Mouse (Mus musculus) ovary, postnatal 36 days (tissue): ENCODE data around the gene D430042O09Rik.

ENCODE experiments used
- DNase-seq: peaks from one replicate; pipeline ENCODE4 v3.0.0; 2022; ENCODE audit warnings: low spot score, mixed read lengths

Gene D430042O09Rik

DNA sequence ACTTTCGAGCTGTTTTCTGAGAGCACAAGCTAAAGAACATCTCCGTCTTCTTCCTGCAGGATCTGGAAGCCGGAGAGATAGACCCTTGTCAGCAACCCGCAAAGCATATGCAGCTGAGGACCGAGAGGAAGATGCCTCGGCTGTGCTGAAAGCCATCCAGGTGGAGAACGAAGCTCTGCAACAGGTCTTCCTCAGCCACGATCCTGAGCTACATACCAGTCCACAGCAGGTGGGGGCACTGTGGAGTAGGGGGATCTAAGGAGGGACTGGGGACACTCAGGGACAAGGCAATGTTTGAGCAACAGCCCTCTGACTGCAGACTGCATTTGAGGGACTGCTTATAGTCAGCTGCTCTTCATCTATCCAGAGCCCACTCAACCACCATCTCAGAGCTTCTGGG, 105.0 kb downstream of the D430042O09Rik start:
- no peak for DNase-seq

DNA sequence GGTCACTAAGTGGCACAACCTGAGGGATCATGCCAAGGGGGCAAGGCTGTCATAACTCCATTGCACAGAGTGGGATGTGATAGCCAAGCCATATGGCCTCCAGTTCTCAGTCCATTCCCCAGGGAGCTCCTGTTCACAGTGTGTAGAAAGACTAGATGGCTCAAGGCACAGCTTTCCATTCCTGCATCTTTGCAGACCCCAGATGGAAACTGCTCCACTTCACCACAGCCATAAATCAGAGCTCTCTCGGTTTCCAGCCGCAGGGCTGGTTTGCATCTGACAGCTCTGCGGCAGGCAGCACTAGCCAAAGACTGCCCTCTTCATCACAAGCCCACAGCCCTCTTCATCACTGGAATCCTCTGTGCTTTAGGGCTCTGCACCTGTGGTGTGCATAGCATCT, 108.0 kb downstream of the D430042O09Rik start:
- no peak for DNase-seq

DNA sequence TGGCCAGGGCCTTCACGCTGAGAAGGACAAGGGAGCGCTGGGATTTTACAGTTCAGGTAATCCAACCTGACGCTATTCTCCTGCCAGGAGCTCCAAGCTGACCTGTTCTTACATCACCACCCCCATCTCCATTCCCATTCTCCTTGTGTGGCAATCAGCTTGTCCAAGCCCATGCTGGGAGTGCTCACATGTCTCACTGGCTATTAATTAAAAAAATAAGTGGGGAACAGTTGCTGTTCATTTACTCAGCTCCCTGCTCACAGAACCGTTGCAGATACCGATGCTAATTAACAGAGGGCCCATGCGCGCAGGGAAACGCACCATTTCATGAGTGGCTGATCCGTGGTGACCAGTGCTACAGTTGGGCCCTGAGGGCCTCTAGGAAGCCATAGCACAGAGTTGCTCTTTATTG, 110.6 kb downstream of the D430042O09Rik start:
- no peak for DNase-seq

DNA sequence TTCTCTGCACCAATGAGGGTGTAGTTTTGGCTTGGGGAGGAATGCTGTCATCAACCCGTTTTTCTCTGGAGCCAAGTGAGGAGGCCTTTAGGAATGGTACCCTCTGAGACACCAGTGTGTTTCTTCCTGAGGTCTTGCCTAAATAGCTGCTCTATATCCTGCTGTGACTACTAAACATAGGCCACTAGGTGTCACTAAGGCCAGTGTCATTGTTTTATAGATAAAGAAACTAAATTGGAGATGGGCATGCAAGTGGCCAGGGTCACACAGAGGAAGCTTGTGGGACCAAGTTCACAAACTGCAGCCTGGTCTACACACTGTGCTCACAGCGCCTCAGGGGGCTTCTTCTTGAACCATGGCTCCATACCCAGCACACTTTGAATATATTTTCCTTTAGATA, 112.5 kb downstream of the D430042O09Rik start:
- no peak for DNase-seq

DNA sequence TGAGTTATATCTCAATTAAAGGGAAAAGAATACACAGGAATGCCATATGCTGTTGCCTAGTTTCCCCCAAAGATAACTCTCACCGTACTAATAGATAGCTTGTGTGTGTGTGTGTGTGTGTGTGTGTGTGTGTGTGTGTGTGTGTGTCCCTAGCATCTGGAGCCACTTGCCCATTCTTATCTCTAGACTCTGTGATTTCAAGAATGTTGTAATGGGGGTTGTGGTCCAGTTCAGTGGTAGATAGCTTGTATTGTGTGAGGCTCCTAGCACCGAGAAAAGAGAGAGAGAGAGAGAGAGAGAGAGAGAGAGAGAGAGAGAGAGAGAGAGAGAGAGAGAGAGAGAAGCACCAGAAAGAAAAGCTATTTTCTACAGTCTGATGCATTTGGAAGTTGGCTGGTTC, 118.7 kb downstream of the D430042O09Rik start:
- no peak for DNase-seq

DNA sequence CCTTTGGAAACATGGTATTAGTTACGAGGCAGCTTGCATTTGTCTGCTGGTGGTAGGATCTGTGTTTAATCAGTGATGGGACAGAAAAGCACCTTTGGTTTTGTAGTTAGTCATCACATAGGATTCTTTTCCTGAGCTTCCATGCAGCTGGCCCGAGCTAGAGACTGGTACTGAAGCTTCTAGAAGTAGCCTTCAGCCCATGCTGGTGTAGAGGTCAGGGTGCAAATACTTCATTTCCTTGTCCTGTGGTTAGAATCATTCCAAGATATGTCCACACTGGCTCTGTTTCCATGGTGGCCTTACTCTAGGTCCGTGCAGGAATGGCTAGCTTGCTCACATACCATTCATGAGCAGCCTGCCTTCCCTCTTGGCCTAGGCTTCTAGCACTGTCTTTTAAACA, 119.2 kb downstream of the D430042O09Rik start:
- no peak for DNase-seq

DNA sequence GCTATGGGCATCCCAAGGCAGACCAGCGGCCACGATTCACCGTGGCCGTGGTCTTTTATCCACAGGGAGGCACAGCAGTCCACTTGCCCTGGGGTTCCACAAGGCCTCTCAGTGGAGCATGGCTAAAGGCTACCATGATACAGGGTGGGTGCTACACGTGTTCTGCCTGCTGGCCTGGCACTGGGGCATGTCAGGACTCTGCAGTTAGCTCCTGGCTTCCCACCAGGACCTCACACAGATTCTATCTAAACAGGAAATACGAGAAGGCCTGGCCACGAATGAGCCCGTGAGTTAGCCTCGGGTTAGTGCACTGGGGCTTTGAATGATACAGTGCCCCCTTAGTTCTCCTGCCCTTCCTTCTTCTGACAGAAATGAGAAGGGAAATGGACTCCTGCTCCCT, 119.7 kb downstream of the D430042O09Rik start:
- DNase-seq, result no peak

DNA sequence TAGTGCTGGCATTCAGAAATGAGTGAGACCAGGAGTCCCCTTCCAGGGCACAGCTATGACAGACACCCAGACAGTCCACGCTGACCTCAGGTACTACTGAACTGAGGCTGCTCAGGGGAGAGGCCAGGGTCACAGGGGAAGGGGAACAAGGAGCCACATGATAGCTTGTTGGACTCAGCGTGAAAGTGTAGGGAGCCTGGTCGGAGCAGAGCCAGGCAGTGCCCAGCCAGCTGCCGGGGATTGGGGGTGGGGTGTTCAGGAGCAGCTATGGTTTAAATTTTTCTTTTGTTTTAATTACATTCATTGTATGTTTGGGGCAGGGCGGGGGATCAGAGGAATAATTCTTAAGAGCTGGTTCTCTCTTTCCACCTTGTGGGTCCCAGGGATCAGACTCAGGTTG, 120.9 kb downstream of the D430042O09Rik start:
- no peak for DNase-seq

DNA sequence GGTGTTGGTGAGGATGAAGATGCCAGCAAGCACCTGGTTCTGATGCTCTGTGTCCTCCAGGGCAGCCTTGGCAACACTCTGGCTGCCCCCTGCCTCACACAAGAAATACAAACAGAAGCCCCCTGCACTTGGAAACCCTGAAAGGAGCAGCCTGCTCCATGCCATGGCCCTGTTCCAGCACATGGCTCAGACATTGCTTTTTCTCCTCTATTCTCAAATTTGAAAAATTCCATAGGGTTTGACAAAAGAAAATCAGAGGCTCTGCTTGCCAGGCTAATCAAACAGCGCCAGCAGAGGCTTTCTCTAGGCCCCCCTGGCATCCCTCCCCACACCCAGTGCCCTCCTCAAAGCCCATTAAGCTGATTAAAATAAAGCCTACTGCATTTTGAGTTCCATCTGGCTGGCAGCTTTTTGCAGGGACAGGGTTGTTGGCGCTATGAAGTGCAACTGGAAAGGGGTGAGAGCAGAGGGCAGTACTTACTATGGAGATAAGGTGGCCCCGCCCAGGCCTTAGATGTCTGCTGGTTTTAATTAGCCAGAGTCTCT, 121.5 kb downstream of the D430042O09Rik start:
- no peak for DNase-seq

DNA sequence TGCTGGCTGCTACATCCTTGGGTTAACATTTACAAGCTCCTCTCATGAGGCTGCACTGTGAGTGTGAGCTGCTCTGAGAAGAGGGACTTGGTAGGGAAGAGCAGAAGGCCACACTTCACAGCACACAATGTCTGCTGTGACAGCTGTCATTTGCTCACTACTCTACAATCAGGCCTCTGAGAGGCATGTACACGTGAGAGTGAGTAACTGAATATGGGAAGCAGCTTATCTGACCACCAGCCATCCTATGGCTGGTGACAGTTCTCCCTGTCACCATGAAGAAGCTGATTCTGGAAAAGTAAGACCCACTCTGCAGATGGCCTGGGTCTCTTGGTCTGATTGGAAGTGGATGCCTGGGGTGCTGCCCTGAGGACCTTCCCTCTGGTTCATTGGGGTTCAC, 125.1 kb downstream of the D430042O09Rik start:
- DNase-seq, result no peak

DNA sequence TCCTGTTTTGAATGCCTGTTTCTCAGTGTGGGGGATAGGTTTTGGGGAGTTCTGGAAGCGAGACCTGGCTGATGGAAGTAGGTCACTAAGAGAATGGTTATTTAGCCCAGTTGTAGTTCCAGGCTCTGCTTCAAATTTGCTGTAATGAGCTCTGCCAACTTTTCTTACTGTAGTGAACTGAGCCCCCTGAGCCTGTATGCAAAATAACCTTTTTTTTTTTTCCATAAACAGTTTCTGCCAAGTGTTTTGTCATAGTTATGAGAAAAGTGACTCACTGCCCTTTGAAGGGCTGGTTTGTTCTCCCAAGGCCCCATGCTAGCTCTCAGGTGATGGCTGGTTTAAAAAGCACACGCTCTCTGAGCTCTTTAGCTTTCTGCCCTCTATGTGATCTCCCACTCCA, 125.8 kb downstream of the D430042O09Rik start:
- DNase-seq, result no peak

DNA sequence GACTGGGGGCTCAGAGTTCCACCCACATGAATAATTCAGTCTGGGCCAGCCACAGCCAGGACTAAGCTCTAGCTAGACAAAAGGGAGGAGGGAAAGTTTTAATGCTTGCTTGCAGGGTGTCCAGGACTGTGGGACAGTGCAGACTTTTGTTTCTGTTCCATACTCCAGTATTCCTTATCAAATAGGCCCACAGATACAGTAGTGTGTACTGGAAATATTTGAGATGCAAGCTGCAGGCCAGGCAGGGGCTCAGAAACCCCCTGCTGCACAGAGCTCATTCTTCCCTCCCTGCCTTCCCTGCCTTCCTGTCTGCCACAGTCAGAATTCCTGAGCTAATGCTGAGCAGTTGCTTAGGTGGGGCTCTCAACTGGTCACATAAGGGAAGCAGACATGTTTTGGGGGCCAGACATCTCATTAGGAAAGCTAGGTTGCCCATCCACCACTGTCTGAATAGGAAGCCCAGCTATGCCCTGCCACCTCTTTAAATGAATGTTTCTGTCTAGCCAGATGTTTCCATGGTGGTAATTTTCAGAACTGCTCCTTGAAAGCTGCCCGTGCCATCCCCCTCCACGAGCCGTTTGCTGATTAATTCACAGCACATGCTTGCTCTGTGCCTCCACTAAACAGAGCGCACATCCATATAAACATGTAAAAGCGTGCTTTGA, 130.5 kb downstream of the D430042O09Rik start:
- no peak for DNase-seq

DNA sequence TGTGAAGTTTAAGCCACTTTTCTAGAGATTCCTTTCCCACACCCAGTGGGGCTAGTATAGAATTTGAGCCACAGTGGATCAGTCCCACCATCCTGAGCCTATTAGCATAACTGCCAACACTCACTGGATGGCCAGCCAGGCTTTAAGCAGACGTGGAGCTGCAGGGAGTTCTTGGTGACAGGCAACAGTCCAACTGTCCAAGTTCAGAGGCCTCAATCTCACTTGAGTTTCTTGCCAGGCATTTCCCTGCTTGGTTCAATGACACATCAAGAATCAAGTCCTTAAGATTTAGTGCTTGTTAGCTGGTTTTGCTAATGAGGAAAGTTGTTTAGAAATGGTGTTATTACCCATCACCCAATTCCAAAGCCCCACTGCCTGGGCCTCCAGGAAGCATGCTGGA, 137.9 kb downstream of the D430042O09Rik start:
- DNase-seq, result no peak

DNA sequence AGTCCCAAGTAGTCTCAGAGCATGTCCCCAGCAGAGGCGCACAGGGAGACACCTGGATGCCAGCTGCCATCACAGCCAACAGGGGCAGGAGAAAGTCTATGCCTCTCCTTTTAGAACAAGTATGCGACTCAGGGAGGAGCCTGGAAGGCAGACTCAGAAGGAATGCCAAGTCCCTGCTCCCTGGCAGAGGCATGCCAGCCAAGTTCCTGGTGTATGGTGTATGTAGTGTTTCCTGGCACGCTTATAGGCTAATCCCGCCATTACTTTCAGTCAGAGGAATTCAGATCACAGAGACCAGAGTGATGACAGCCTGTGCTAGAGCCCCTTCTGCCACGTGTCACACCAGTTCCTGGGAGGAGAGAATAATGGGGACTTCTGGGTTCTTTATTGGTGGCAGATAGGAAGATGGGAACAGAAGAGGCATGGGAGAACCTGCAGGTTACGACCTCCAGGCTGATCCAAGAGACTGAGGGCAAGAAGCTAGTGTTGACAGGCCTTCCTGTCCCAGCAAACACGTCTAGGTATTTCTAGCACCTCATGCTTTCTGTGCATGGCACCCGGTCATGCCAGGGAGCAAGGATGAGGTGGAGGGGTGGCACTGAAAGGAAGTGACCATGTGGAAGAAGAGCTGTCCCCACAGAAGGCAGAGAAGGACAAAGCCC, 139.3 kb downstream of the D430042O09Rik start:
- DNase-seq, result no peak

DNA sequence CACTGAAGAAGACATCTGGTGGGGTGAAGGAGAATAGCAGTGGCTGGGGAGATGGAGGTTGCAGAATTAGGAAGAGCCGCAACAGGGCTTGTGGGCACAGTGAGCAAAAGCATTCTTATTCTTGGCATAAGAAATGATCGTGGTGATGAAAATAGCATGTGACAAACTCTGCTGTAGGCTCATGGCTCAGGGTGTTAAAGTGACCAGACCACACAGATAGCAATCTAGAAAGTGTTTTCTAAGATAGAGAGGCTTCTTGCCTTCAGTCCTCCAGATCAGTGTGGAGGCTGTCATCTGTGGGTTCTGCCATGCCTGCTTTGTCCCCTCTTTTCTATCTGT, 139.8 kb downstream of the D430042O09Rik start:
- no peak for DNase-seq

DNA sequence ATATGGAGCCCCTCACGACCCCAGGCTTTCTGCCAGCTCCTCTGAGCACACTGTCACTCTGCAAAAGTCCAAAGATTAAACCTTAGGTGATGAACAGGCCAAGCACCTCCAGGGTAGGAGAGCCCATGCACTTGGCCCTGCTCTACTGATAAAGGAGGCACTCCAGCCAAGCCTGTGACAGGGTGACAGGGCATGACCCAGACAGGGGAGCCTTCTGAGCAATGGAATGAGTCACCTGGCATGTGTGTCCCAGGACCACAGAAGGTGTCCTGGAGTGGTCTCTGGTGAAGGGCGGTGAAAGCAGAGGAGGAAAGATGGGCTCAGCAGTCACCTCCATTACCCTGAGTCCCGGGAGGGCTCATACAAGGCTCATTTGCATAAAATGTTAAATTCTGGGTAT, 151.9 kb downstream of the D430042O09Rik start:
- no peak for DNase-seq

DNA sequence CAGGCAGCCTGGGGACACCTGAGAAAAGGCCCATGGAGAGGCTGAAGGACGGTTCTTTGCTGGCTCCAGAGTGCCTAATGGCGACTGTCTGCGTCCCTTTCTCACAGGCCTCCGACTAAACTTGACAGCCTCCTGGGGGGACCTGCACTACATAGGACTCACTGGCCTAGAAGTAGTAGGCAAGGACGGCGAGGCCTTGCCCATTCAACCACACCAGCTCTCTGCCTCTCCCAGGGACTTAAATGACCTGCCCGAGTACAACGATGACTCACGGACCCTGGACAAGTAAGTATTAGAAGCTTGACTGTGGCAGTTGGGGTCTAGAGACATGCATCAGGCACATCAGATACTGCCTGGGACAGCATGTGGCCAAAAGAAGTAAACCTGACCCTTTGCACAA, 152.7 kb downstream of the D430042O09Rik start:
- DNase-seq, result no peak

DNA sequence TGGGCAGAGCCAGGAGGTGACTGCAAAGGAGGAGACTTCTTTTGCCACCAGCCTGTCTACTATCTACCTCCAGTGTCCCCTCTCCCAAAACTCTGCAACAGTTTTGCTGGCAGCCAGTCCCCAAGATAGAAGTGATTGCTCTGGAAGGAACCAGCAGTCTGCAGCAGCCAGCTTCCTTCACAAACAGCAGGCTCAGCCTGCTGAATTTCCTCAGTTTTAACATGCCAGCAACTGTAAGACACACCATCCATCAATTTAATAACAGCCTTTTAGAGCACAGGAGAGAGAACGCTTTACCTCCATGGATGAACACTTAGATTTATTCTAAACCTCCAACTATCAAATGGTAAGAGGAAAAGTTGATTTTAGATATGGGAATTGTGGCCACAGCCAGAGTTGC, 156.3 kb downstream of the D430042O09Rik start:
- no peak for DNase-seq

DNA sequence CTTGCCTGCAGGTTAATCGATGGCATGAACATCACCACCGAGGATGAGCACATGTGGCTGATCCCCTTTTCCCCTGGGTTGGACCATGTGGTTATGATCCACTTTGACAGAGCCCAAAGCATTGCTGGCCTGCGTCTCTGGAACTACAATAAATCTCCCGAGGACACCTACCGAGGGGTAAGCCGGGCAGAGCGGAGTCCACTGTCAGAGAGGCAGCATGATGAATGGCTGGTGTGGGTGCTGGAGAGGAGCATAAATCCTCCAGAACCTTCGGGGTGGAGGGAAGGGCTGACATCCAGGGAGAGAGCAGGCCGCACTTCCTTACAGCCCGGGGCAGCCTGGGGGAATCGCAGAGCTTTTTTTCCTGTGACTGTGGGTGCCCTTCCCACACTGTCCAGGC, 157.5 kb downstream of the D430042O09Rik start:
- DNase-seq, result no peak

DNA sequence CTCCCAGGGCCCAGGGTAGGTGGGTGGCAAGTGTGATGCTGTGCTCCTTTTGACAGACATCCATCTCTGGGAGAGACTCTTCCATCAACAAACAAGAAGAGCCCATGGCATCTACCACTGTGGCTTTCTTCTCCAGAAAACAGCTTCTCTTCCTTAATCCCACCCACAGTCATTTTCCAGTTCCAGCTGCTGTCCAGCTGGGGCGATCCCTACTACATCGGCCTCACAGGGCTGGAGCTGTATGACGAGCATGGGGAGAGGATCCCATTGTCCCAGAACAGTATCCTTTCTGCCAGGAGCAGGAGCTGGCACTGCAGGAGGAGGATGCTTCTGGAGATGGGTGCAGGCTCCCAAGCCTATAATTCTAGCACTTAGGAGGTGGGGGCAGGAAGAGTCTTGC, 160.9 kb downstream of the D430042O09Rik start:
- DNase-seq, result no peak

DNA sequence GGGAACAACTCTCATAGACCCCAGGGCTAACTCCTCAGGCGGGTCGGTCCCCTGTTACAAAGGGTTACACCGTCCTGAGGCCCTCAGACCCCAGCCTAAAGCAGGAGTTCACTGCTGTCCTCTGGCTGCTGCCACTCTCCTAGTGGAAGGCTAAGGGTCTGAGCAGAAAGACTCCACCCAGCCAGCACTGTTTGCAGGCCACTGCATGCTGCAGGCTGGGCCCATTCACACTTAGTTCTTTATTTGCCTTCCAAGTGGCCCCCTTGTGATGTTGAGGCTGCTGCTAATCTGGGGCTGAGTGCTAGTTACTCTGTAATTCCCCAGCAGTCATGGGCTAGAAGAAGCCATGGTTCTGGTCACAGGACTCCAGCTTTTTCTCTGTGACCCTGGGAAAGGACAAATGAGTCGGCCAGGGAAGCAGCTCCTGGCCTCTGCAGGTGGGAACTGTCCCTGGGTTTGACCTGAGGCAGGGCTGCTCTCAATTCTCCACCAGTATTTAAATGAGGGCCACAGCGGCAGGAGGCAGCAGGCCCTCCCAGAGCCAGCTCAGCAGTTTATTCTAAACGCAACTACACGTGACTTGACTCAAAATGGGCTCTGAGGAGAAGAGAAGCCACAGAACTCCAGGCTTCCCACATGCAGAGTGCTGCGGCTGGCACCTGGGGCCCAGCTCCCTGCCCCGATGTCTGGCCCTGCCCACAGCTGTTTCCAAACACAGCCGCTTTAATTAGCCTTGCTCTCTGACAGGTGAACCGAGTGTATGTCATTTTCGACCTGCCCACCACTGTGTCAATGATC, 163.9 kb downstream of the D430042O09Rik start:
- DNase-seq, result no peak

DNA sequence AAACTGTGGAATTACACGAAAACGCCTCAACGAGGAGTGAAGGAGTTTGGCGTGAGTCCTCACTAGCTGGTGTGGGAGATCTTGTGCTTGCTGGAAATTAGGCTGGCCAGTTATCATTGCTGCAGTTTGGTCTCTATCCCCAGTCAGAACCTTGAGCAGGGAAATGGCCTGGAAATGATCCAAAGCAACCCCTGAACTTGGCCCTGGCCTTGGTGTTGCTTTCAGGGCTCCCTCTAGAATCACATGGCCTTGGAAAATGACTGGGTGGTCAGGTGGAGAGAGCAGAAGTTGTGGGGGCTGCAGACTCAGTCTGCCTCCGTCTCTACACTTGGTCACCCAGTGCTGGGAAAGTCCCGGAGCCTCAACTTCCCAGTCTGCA, 164.5 kb downstream of the D430042O09Rik start:
- peak; percentile 48 for DNase-seq

DNA sequence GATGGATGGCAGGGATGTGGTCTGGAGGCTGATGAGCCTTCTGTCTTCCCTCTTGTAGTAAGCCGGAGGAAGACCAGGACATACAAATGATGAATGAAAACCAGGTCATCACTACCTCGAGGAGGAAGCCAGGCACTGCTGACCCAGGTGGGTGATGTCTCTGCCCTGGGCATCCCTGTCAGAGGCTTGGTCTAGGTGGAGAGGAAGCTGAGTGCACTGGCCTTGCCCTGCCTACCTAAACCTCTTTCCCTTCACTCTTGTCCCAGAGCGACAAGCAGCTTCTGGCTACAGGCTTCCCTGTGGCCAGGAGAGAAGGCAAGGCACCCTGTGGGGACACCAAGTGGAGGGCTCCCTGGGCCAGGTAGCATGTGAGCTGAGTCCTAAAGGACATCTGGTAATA, 165.2 kb downstream of the D430042O09Rik start:
- DNase-seq, result no peak
